Mouse (Mus musculus) thymus, postnatal 25 days (tissue): ENCODE data around the gene Tnpo1.

Source experiments
- DNase-seq: peaks from one replicate; pipeline ENCODE4 v3.0.0; 2022

Tnpo1 gene

DNA sequence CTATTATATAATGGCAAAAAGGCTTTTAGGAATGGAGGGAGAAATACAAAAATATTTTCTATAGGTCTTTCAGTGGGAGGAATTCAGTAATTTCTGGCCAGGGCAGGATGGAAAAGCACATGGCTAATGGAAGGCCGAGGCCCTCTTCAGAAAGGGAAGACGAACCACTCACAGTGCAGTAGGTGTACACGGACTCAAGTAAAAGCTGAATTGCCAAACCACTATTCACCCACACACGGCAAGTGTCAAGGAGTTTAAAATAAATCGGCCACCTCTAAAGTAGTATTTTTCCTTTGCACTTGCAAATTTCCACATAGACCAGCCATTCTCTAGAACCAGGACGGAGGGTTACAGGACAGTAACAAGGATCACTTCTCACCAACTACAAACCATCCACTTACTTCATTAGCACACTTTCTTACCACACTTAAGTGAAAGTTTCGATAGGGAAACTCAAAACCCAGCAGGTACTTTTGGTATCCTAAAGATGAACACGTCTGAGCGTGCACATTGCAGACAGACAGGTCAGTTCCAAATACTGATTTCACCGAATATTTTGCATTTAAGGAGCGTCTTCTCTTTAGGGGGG, 1.2 kb downstream of the Tnpo1 start:
- no peak for DNase-seq

GRCm38 (mm10) chr13:98922806-98923205, 3.4 kb downstream of the Tnpo1 start:
- DNase-seq, result no peak

- DNase-seq, result no peak
Measured at GRCm38 (mm10) chr13:98921276-98921675, 4.9 kb downstream of the Tnpo1 start.

DNA sequence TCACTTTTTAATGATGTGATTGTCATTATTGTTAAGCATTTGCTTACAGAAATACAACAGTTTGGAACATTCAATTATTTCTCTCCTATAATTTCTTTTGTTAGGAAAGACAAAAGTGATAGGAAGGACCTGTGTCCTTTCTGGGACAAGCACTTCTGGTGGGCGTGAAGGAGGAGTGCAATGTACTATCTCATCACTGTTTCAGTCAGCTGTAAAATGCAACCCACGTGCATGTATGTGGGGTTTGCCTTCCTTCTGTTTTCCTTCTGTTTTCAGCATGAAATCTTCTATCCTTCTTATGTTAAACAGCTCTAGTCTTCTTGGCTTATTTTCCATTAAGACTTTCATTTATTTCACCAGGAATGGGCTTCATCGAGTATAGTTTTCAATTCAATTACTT, 5.9 kb downstream of the Tnpo1 start:
- no peak for DNase-seq

DNA sequence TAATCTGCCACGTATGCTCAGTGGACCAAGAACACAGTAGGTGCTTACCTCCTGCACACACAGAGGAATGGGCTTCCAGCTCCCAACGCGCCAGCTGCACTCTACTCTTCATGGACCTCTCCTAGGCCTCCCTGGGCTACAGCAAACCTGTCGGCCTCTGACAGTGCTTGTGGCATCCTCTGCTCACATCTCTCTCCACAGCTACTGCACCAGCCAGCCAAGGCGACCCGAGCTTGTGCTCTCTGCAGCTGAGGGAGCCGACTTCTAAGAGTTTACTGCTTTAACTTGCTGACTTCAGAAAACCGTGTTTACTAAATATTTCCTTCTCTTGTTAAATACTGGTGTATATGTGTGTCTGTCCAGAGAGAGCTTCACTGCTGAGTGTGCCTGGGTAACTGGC, 6.5 kb downstream of the Tnpo1 start:
- DNase-seq, result no peak

GRCm38 (mm10) chr13:98917851-98918250, 8.3 kb downstream of the Tnpo1 start:
- DNase-seq, result no peak

- no peak for DNase-seq
Measured at GRCm38 (mm10) chr13:98915591-98915990, 10.6 kb downstream of the Tnpo1 start.

DNA sequence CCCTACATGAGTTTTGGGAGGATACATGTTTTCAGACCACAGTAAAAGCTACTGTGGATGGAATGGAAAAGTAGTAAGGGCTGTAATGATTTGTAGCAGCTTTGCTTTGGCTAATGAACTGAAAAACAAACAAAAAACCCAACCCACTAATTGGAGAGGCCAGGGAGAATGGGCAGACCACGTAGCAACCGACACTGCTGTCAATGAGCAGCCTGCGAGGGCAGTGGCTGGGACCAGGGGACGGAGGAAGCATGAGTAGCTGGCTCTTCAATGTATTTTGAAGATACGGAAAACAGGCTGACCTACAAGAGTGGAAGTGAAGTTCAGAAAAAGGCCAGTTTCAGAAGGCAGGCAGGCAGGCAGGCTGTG, 11.4 kb downstream of the Tnpo1 start:
- DNase-seq, result no peak

GRCm38 (mm10) chr13:98914010-98914843, 12.0 kb downstream of the Tnpo1 start:
- DNase-seq, result no peak

GRCm38 (mm10) chr13:98913196-98913595, 13.0 kb downstream of the Tnpo1 start:
- no peak for DNase-seq

DNA sequence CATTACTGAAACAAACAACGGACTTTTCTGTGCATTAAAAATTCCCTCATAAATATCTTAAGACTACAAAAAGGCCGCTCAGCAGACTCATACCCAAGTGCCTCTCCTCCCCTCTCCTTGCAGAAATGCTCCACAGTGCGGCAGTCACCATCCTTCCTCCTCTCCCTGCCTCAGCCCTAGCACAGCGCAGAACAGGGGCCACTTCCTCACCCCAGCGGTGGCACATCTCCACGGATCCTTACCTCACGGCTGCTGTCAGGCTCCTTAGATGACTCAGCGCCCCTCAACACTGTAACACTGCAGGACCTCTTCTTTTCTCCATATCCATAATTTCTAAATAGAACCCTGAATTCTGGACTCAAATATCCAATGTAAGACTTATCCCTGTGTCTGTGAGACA, 13.6 kb downstream of the Tnpo1 start:
- DNase-seq, result peak; percentile 33

DNA sequence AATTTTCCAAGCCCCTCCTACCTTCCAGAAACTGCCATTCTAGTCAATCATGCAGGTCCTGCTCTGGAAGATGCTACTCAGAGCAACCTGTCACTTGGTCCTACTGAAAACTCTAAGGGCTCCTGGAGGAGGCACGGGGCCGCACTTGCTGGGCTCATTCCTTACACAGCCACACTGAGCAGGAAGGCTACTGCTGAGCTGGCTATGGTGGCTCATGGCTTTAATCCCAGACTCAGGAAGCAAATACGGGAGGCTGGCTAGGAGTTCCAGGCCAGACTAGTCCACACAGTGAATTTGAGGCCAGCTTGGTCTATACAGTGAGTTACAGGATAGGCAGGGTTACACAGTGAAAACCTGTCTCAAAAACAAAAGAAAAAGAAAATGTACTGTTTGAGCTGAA, 15.4 kb downstream of the Tnpo1 start:
- DNase-seq, result no peak

- DNase-seq, result no peak
Measured at GRCm38 (mm10) chr13:98904608-98905007, 21.6 kb downstream of the Tnpo1 start.

GRCm38 (mm10) chr13:98902366-98903025, 23.7 kb downstream of the Tnpo1 start:
- peak; percentile 51 for DNase-seq

GRCm38 (mm10) chr13:98899550-98899949, 26.6 kb downstream of the Tnpo1 start:
- DNase-seq, result no peak

- no peak for DNase-seq
Measured at GRCm38 (mm10) chr13:98897577-98897976, 28.6 kb downstream of the Tnpo1 start.

DNA sequence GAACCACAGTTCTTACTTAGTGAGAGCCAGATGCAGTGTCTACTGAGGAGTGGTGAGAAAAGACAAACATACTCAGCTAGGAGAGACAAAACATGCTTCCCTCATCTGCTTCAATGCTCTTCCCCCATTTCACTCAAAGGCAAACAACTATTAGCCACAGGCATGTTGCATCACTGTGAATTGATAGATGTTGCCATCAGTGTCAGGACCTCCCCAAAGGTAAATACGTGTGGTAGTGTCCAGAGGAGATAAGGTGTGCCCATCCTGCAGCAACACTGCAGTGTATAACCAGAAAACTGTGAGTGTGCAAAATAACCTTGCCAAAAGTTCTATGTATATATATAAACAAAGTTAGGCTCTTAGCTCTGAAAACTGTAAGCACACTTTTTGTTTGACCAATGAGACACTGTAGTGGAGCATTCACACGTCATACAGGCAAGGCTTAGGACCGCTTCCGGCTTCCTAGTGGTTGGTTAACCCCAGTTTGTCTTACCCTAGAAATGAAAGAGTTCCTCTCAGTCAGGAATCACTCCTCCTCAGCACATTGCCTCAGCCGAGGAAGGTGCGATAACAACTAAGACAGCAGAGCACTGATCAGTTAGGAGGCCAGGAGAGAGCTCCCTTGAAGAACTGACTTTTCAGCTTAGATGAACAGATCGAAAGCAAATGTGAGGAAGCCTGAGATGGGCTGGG, 29.6 kb downstream of the Tnpo1 start:
- DNase-seq, result peak; percentile 31

DNA sequence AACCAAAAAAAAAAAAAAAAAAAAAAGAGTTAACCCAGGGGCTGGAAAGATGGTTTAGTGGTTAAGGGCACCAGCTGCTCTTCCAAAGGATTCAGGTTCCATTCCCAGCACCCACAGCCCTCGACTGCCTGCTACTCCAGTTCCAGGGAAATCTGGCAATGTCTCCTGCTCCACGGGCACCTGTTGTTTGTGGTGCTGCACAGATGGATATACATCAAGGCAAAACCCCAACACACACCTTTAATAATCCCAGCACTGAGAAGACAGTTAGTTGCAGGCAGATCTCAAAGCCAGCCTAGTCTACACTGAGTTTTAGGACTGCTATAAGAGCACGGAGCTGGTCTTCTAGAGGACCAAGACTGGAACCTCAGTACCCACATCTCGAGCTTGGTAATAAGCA, 30.2 kb downstream of the Tnpo1 start:
- no peak for DNase-seq

DNA sequence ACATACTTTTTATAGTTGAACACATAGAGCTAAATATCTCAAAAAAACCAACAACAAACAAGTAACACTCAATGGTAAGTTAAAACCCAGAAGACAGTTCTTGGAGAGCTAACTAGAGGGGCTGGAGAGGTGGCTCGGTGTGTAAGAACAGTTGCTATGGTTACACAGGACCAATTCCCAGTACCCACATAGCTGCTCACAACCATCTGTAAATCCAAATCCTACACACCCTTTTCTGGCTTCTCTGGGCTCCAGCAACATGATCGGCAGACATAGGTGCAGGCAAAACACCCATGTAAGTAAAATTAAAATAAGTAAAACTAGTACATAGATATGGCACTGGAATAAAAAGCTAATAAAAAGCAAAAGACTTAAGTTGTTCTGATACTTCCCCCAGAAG, 31.3 kb downstream of the Tnpo1 start:
- DNase-seq, result no peak

- no peak for DNase-seq
Measured at GRCm38 (mm10) chr13:98891443-98891842, 34.7 kb downstream of the Tnpo1 start.

GRCm38 (mm10) chr13:98890871-98891219, 35.3 kb downstream of the Tnpo1 start:
- peak; percentile 83 for DNase-seq

- peak; percentile 72 for DNase-seq
Measured at GRCm38 (mm10) chr13:98890137-98890870, 35.9 kb downstream of the Tnpo1 start.

- DNase-seq, result no peak
Measured at GRCm38 (mm10) chr13:98889211-98889610, 37.0 kb downstream of the Tnpo1 start.
